Mouse (Mus musculus) megakaryocyte, adult 5-6 weeks (primary cell): ENCODE results near the gene Rag1. TPM values are rescaled to one million over a fixed set of nuclear protein-coding genes. Genes with fewer than 3 reads are reported as not detected.

Source experiments
- ATAC-seq: 2 replicates; pipeline ENCODE4 v1.8.0; 2016; ENCODE audit warnings: mild to moderate bottlenecking, inconsistent platforms; ENCODE audit not compliant: poor library complexity, severe bottlenecking
- total RNA-seq, 2 experiments: library from RNA; stranded (forward) in 1 of 2; stranded (reverse) in 1 of 2; fragments of 153-499, 151-499 nt in 1 of 2; fragments of 221-1000, 200-1000 nt in 1 of 2; gene quantifications; 2 replicates each; pipeline versions ENCODE4 v1.2.3 to v1.2.4; 2015 to 2017

Gene Rag1
- total RNA-seq (2015): 0.05 TPM in 1 of 2 replicates, not detected in the other
- total RNA-seq (2017): 0.04 and 0.77 TPM in 2 replicates

DNA sequence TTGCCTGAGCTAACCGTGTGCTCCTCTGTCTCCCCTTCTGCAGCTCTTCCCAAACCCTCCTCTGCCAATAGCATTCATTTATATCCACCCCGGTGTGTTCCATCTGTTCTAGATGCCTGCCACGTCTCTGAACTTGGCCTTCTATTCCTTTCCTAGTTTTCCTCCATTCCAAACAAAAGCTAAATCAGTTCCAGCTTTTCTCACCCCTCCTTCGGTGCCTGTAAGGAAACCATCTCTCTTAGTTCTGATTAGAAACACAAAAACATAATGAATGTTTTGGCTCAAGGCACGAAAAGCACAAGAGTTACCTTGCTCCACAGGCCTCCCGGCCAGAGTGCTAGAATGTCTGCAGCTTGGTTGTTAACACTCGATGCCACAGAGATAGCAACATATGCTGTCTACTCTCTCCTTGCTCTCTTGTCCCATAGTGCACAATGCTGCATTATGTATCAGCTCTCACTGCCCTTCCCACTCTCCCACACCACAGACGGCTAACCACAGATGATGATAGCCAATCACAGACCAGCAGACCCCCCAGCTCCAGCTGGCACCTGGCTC, at the start of gene Rag1, which contains the start of gene B230118H07Rik:
Gene Rag1 (minus strand): TSS at position 388 of the 558 bp plus-strand sequence.
Gene B230118H07Rik (minus strand): TSS at position 419 of the 558 bp plus-strand sequence.
- ATAC-seq: peak; percentile 43; the same call in 1 of the 2 replicates

- no peak for ATAC-seq
Observed at GRCm38 (mm10) chr2:101695584-101695983, 46.3 kb upstream of the Rag1 start.

- ATAC-seq: peak; percentile 62
Observed at GRCm38 (mm10) chr2:101693577-101694215, 44.4 kb upstream of the Rag1 start.

DNA sequence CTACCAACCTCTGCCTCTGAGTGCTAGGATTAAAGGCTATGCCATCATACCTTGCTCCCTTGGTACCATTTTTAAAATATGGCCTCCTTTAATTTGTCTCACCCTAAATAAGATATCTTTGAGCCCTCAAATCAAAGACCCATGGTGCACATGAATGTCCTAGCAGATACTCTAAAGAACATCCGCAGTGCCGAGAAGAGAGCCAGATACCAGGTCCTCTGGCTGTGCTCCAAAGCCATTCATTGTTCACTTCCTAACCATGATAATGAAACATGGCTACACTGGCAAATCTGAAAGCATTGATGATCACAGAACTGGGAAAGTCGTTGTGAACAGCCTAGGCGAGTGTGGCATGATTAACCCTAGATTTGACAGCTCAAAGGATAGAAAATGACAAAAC, 43.7 kb upstream of the Rag1 start:
- no peak for ATAC-seq

GRCm38 (mm10) chr2:101690252-101690827, 41.0 kb upstream of the Rag1 start:
- ATAC-seq: no peak

- ATAC-seq: no peak
Observed at GRCm38 (mm10) chr2:101688011-101688410, 38.7 kb upstream of the Rag1 start.

- ATAC-seq: no peak
Observed at GRCm38 (mm10) chr2:101684421-101684820, 35.1 kb upstream of the Rag1 start.

DNA sequence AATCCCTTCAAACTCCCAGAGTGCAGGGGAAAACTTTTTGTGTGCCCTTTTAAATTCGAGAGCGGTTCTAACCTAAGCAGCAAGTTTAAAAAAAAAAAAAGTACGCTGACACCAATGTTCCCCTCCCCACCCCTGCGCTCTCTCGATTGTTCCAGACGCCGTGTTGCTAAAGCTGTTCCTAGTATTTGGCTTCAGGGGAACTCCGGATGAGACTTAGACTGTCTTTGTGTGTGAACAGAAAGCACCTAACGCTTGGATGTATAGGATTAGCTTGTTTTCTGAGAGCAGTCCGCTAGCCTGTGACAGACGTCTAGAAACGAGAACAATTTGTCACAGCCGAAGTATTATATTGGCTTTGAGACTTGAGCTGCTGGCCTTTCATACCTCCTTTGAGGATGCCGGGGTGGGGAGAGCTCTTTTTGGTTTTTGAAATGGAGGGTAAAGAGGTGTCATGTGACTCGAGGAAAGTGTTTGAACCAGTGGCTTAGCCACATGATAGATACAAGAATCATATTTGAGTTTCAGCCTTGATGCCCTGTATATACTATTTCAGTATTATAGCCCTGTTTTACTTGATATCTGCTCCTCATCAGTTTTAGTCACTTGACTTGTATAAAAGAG, 30.0 kb upstream of the Rag1 start:
- ATAC-seq: peak; percentile 10; the same call in 1 of the 2 replicates

- ATAC-seq: peak; percentile 97
Observed at GRCm38 (mm10) chr2:101678236-101679021, 29.1 kb upstream of the Rag1 start, which contains the start of gene Traf6. Traf6 (plus strand) TSS chr2:101678429.

DNA sequence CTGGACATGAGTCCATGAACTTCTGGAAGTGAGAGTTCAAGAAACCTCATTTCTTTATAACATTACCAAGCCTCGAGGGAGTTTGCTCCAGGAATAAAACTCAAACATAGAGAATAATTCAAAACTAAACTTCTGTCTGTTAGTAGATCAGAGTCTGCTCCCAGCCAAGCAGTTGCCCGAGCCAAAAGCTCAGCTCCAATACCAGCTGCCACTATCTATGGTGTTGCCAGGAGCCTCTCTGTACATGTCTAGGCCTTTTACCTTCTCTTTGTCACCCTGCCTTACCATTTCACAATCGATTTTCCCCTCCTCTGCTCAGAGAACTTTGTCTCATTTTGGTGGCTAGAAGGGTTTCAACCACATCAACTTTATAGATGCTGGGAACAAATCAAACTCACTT, 24.2 kb upstream of the Rag1 start:
- no peak for ATAC-seq

DNA sequence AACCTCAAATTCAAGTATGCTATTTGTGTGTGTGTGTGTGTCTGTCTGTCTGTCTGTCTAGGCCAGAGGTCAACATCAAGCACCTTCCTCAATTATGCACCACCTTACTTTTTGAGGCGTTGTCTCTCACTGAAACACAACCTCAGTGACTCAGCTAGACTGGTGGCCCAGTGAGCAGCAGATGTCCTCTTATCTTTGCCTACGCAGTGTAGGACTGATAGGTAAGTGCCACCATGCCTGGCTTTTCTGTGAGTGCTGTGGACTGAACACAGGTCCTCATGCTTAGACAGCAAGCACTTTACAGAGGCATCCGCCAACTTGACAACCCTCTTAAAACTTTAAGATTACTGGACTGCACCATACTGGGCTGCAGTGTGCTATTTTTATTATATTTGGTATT, 19.4 kb upstream of the Rag1 start:
- ATAC-seq: no peak

DNA sequence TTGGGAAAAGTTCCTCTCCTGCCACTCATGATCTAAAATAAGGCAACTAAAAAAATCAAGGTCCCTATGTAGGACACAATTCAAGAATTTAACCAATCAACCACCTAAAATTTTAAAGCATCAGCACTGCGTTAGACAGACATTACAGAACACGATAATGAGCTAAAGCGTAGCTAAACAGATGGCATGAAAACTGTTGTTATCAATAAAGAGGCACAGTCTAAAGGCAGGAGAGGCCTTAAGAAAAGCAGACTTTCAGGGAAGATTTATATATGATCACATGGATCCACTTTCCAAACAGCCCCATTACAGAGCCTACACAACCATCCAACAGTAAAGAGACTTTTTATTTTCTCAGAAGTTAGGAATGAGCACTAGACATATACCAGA, 16.4 kb upstream of the Rag1 start:
- no peak for ATAC-seq

GRCm38 (mm10) chr2:101665058-101665702, 15.9 kb upstream of the Rag1 start:
- ATAC-seq: peak; percentile 96

GRCm38 (mm10) chr2:101660536-101660935, 11.2 kb upstream of the Rag1 start:
- ATAC-seq: no peak

- peak; percentile 80 for ATAC-seq
Observed at GRCm38 (mm10) chr2:101652921-101653597, 3.8 kb upstream of the Rag1 start.

DNA sequence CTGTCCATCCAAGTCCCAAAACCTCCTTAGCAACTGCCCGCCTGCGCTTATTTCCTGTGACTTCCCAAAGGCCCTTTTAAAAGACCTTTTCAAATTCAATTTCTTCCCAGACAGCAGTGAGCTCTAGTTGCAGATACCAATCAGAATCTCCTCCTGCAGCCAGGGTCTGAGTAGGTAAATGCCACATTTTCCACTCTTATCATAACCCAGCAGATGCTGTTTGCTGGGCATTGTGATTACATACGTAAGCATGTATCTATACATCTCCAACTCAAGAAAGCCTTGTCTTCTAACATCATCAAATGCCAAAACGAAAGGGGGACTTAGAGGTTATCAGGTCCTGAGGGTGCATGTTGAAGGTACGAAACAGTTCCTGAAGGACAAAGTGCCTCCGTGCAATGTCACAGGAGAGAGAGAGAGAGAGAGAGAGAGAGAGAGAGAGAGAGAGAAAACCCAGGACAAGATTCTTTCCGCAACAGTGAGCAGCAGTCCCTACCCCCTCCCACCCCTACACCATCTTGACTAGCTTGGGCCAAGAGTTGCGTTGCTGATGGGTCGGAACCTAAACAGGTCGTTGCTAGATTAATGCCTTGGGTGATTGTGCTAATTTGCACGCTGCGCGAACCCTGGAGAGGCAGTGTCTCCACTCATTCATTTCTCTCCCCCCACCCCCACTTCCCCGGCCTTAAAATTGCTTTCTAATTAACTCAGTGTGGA, 3.1 kb upstream of the Rag1 start:
- ATAC-seq: no peak

DNA sequence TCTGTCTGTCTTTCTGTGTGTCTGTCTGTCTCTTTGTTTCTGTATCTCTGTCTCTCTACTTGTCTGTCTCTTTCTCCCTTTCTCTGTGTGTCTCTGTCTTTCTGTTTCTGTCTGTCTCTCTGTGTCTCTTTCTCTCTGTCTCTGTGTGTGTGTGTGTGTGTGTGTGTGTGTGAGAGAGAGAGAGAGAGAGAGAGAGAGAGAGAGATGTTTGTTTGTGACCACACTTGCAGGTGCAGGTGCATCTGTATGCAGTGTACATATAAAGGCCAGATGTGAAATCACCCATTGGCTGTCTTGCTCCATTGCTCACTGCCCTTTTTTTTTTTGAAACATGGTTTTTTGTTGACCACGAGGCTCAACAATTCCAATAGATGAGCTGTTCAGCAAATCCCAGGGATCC, 1.1 kb upstream of the Rag1 start:
- ATAC-seq: no peak

- no peak for ATAC-seq
Observed at GRCm38 (mm10) chr2:101648361-101648760, 940 bp downstream of the Rag1 start.

DNA sequence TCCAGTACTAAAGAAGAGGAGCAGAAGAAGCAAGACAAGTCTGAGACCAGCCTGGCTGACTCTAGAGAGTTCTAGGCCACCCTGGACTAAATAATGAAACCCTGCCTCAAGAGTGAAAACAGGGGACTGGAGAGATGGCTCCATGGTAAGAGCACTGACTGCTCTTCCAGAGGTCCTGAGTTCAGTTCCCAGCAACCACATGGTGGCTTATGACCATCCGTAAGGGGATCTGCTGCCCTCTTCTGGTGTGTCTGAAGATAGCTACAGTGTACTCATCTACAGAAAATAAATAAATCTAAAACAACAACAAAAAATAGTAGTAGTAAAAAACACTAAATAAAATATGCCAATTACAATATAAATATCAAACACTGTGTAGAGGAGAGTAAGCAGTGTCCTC, 3.5 kb downstream of the Rag1 start:
- no peak for ATAC-seq
